Mouse (Mus musculus) mature B cell (primary cell): Measurements from ENCODE around the gene Nkx6-2.

Source experiments
- in situ Hi-C: fragments of 300-500 bp; cut with MboI; formaldehyde crosslinking; loops from 2 replicates; pipeline ENCODE4 v1.14.3; 2019

Gene Nkx6-2

DNA sequence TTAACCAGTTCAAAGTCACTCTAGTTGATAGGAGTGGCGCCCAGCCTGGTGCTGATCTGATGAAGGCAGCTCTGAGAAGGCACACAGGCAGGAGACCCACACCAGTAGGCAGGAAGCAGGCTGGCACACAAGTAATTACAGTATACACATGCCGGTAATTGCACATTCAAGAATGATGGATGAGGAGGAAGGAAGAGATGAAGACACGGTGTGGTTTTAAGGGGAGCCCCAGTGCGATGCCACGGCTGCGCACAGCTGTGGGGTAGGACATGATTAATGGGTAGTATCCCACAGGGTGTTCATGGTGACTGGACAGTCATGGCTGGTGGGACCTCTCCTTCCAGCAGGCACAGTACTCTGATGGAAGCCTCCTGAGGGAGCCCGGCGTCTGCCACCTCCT lies 16.1 kb downstream of the Nkx6-2 start:
- in situ Hi-C loops: no loop called here

- in situ Hi-C loops: no loop called here
Observed at GRCm38 (mm10) chr7:139565998-139566397, 16.6 kb downstream of the Nkx6-2 start.

DNA sequence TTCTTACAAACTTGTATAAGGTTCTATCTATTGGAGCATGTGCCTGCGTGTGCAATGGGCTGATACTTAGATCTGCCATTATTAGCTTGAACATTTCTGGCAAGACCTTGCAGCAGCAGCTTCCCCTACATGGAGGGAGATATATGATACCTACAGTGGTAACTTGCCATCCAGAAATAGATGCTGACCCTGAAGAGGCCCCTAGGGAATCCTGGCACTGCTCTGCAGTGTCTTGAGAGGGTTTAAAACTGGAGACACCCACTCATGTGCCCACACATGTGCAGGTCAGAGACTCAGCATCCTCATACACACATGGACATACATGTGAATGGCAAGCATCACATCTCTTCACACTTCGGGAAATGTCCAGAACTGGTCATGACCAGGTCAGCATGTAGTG lies 18.4 kb downstream of the Nkx6-2 start:
- in situ Hi-C loops: no loop called here

DNA sequence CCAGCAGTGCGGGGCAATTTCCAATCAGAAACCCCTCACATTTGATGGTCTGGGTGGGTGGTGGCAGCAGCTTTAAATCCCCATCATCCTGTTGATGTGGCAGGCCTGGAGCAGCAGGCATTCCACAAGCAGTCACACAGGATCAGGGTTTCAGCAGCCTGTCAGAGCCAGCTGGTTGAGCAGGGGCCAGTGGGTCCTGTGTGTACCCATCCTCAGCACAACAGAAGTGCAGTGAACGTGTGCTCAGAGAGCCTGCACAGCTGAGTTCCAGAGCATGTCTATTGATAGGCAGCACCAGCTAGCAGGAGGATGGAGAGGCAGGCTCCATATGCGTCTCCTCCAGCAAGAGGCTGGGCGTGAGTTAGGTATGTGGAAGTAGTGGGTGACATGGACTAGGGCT lies 19.2 kb downstream of the Nkx6-2 start:
- in situ Hi-C loops: no loop called here

- in situ Hi-C loops: no loop called here
Observed at GRCm38 (mm10) chr7:139559659-139560058, 22.9 kb downstream of the Nkx6-2 start.

- in situ Hi-C loops: no loop called here
Observed at GRCm38 (mm10) chr7:139556746-139557526, 25.7 kb downstream of the Nkx6-2 start.

DNA sequence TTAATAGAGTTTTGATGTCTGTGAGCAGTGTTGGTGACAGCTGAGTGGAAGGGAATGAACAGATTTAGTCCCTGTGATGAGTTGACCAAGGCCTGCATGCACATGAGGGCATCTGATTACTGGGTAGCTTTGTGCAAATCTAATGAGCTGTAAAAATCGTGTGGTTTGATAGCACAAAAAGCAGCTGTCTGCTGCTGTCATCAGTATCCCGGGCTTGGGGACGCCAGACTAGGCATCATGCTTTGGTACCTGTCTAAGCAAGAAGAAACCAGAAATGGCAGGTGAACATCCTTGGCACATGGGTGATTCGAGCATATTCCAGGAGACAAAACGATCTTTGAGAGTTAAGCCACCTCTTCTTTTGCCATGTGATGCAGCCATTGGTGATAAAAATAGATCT lies 26.3 kb downstream of the Nkx6-2 start:
- in situ Hi-C loops: no loop called here

GRCm38 (mm10) chr7:139551519-139551918 lies 31.1 kb downstream of the Nkx6-2 start:
- in situ Hi-C loops: no loop called here

GRCm38 (mm10) chr7:139550086-139550783 lies 32.4 kb downstream of the Nkx6-2 start:
- in situ Hi-C loops: no loop called here

GRCm38 (mm10) chr7:139547325-139547724 lies 35.3 kb downstream of the Nkx6-2 start:
- in situ Hi-C loops: no loop called here

DNA sequence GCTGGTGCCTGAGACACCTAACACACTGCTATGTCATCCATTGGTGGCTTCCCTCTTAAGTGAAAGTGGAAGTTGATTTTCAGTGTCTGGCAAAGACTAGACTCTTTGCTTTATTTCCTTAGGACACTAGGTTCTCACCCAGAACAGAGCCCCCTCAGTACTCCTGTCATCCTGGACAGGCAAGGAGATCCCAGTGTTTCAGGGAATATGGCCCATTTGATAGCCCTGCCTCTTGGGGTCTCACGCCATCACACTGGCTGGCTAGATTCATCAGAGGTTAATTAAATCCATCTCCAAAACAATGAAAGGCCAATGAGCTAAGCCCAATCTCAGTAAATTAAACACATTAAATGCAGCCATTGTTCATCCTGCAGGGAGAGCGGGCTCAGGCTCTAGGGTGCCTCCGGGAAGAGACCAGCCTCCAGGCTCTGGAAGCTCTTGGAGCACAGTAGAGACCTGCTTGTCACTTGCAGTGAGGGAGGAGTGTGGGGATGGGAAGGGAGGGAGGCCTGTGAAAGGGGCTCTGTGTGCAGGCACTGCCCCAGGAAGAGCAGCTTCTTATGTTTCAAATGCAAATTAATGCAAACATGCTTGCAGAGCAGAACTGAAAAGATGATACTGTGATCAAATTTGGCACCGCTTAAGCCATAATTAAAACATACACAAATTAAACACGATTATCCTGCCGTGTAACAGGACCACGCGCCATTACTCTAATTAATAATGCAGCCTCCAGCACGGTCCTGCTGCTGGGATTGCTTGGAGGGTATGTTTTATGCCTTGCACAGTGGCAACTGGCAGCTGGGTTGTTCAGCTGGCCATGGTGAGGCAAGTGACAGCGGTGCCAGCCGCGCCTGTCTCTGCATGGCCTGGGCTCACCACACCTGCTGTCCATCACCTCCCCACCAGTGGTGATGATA lies 37.6 kb downstream of the Nkx6-2 start:
- in situ Hi-C loops: no loop called here

DNA sequence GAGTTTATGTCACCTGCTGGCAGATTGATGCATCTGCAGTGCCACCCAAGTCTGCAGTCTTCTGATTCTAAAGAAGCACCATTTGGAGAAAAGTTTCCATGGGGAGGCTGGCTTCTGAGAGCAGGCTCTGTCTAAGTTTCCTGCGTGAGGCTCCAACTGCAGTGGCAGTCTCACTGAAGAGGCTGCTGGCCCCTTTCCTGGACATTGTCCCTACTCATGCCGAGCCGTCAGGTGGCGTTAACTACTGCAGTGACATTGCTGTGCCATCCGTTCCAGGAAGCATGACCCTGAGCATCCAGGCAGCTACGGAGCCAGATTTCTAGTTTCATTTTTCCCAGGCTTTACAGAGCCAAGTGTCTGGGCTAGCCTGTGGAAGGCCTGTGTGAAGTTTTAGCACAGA lies 41.2 kb downstream of the Nkx6-2 start:
- in situ Hi-C loops: no loop called here

DNA sequence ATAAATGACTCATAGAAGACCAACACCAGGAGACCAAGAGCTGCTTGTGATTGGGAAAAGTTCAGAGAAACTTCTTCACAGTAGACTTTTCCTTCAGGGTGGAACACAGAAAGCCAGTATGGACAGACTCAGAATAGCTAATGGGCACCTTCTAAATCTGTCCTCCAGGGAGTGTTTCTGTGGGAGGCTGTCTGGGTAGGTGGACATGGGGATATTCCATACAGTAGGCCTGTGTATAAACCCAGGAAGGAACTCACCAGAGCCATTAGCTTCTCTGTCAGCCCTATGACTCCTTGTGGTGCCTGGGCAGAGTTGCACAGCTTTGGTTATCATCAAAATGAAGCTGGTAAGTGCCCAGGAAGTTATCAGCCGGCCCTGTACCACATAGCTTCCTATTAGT lies 42.0 kb downstream of the Nkx6-2 start:
- in situ Hi-C loops: no loop called here

- in situ Hi-C loops: no loop called here
Observed at GRCm38 (mm10) chr7:139538541-139538940, 44.1 kb downstream of the Nkx6-2 start.

- in situ Hi-C loops: no loop called here
Observed at GRCm38 (mm10) chr7:139537831-139538230, 44.8 kb downstream of the Nkx6-2 start.

DNA sequence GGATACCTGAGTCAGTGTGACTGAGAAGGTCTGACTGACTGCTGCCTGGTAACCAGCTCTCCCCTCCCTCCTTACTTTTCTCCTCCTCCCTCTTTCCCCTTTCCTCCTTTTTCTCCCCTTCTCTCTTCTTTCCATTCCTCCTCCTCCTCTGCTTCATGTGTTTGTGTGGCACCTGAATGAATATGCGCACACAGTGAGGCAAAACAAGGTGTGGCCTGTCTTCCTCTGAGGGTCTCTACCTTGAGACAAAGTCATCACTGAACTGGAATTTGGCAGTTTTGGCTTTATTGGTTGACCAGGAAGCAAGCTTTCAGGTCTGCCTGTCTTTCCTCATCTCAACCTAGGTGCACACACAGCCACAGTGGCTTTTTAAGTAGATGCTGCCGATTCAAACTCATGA lies 45.8 kb downstream of the Nkx6-2 start:
- in situ Hi-C loops: no loop called here

- in situ Hi-C loops: no loop called here
Observed at GRCm38 (mm10) chr7:139536331-139536730, 46.3 kb downstream of the Nkx6-2 start.

DNA sequence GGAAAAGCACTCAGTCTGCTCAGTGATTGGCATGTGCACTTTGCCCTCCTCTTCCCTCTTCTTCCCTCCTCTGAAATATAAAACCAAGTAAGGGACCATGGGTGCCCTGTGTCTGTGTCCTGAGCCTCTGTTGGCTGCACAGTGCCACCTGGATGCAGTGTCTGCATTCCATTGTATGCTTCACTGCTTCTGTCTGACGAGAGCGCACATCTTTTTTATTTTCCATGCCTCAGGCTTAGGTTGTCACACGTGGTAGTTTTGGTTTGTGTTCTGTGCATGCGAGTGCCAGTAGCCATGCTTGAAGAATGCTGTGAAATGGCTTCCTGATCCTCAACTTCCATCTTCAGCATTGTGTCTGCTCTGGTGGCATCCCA lies 51.2 kb downstream of the Nkx6-2 start:
- in situ Hi-C loops: no loop called here

GRCm38 (mm10) chr7:139530591-139531427 lies 51.8 kb downstream of the Nkx6-2 start:
- in situ Hi-C loops: no loop called here
